Mouse (Mus musculus) stomach, postnatal 0 days (tissue): ENCODE measurements around the gene Ctnnd2. TPM values are rescaled to one million over a fixed set of nuclear protein-coding genes. Genes with fewer than 3 reads are reported as not detected.

Experiments
- ATAC-seq: fragments of 200-750 bp; cut with Nextera tagmentation; 2 replicates; pipeline ENCODE4 v1.8.0; 2017; ENCODE audit not compliant: low FRiP score, low TSS enrichment
- DNase-seq: peaks from one replicate; pipeline ENCODE4 v3.0.0-alpha.2; 2016; ENCODE audit warnings: low spot score
- H3K27ac ChIP-seq: fragments of 300-500 bp; sonication (generic); replicated peaks from 2 replicates; pipeline ENCODE4 v1.5.1; 2014; ENCODE audit warnings: mild to moderate bottlenecking, control low read depth
- H3K27me3 ChIP-seq: fragments of 300-500 bp; sonication (generic); 2 replicates; pipeline ENCODE4 v1.6.1; 2014; ENCODE audit warnings: low read length; ENCODE audit not compliant: control insufficient read depth, insufficient read depth
- H3K36me3 ChIP-seq: fragments of 300-500 bp; sonication (generic); 2 replicates; pipeline ENCODE4 v1.6.1; 2014; ENCODE audit warnings: low read length, mixed read lengths; ENCODE audit not compliant: control insufficient read depth, insufficient read depth
- H3K4me1 ChIP-seq: fragments of 300-500 bp; sonication (generic); replicated peaks from 2 replicates; pipeline ENCODE4 v1.6.1; 2014; ENCODE audit warnings: antibody characterized with exemption; ENCODE audit not compliant: control insufficient read depth, insufficient read depth
- H3K4me2 ChIP-seq: fragments of 300-500 bp; sonication (generic); replicated peaks from 2 replicates; pipeline ENCODE4 v1.6.1; 2014; ENCODE audit warnings: low read depth, mild to moderate bottlenecking, control low read depth, moderate library complexity
- H3K4me3 ChIP-seq: fragments of 300-500 bp; sonication (generic); 2 replicates; pipeline ENCODE4 v1.5.1; 2014; ENCODE audit warnings: low read depth, low read length, control low read depth
- H3K9ac ChIP-seq: fragments of 300-500 bp; sonication (generic); 2 replicates; pipeline ENCODE4 v1.6.1; 2014; ENCODE audit warnings: mild to moderate bottlenecking, low read length, control low read depth, mixed read lengths
- H3K9me3 ChIP-seq: fragments of 300-500 bp; sonication (generic); 2 replicates; pipeline ENCODE4 v1.6.1; 2016; ENCODE audit warnings: low read length; ENCODE audit not compliant: control insufficient read depth
- CTCF ChIP-seq: IDR thresholded peaks from 2 replicates; pipeline ENCODE4 v1.5.1; 2016; ENCODE audit warnings: antibody characterized with exemption, low read depth, mild to moderate bottlenecking, moderate library complexity
- EP300 ChIP-seq: optimal IDR thresholded peaks from 2 replicates; pipeline ENCODE3; 2016; ENCODE audit warnings: antibody characterized with exemption
- WGBS: fragments of 180-500 bp; shearing (Covaris S2); extraction: QIAGEN DNeasy Blood & Tissue Kit; methylation state at CpG from one replicate; pipeline ENCODE4 v1.1.7; 2014; 5-methylcytosine and 5-hydroxymethylcytosine counted together
- polyA plus RNA-seq: library from polyadenylated mRNA; unstranded; fragments of >200 nt; fragmentation: Nextera tagmentation; extraction: Ambion mirVana; gene quantifications from 2 replicates; pipeline ENCODE4 v1.2.1, GENCODE M21; 2015

Gene Ctnnd2
- polyA plus RNA-seq, 1 experiment from 2014 or later: 0.53 TPM

DNA sequence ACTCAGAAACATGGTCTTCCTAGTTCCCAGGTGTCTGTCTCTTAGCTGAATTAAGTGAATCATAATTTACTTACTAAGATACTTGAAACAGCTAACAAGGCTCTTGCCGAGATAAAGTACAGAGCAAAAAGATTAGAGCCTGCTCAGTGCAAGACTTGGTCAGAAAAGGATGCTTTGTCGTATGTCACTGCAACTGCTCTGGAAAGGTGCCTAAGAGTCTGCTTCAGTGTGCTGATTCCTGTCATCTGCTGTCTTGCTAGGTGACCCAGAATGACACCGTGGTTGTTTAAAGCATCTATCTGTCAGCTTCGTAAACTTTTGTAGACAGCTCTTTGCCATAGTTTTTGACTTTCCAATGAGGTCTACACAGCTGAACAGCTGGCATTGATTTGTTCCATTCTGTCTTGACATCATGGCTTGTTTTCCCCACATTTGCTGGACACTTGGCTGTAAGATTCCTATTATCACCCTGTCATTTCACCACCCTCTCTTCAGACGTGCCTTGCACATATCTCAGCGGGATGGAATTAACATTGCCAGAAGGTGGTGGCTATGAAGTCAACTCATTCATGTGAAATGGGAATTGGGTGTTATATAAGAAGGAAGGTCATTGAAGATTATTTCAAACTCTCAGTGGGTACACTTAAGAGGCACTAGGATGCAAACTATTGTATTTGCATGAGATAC, 299.0 kb downstream of the Ctnnd2 start:
- DNase-seq (no peak), ATAC-seq (no peak)
- Histone ChIP-seq H3K27me3 (no peaks in the 10 kb centered on the region), H3K9me3 (no peaks in the 10 kb centered on the region), H3K4me2 (no peak overlapping the region), H3K9ac (no peak overlapping the region), H3K27ac (no peak overlapping the region), H3K4me3 (no peak overlapping the region), H3K36me3 (no peaks in the 10 kb centered on the region), H3K4me1 (no peaks in the 10 kb centered on the region)
- TF ChIP-seq CTCF (no peak), EP300 (no peak)
- WGBS: 77% methylated on average over 6 of the region's 6 CpGs

DNA sequence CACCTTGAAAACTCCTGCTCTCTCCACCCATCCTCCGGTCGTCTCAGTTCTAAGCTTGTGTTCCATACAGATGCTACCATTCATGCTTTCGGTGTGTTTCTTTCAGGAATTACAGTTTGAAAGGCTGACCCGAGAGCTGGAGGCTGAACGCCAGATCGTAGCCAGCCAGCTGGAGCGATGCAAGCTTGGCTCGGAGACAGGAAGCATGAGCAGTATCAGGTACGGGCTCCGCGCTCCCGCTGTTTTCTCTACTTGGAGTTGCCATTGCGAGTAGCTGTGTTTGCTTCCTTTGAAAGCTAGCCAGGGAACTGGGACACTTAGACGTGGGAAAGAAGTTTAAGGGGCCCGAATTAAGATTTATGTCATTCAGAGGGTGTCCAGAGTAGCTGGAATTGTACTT, 308.3 kb downstream of the Ctnnd2 start:
- peak; percentile 17 for DNase-seq
- no peaks in the 10 kb centered on the region for H3K27me3 ChIP-seq
- H3K27ac ChIP-seq: no peak overlapping the region
- H3K4me2 ChIP-seq: no peak overlapping the region
- H3K4me3 ChIP-seq: no peak overlapping the region
- no peaks in the 10 kb centered on the region for H3K9me3 ChIP-seq
- no peak overlapping the region for H3K9ac ChIP-seq
- ATAC-seq: no peak
- H3K4me1 ChIP-seq: no peaks in the 10 kb centered on the region
- WGBS: 64% methylated on average over 15 of the region's 15 CpGs
- H3K36me3 ChIP-seq: no peaks in the 10 kb centered on the region
- TF ChIP-seq EP300: no peak
- TF ChIP-seq CTCF: no peak

DNA sequence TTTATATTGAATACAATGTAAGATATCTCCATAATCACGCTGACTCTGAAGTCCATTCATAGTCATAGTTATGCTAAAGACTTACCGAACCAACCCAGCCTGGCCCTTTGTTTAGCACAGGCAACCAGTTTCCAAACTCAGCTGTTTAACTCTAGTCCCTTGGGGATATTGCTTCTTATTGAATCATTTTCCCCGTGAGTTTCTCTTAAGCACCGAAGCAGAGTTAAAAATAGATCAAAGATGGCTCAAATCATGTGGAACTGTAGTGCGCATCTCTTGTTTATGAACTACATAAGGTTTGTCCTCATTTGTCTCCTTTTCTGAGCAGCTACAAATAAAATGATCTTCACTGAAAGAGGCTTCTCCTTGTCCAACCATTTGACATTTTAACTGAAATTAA, 334.1 kb downstream of the Ctnnd2 start:
- H3K4me3 ChIP-seq: no peak overlapping the region
- TF ChIP-seq CTCF (no peak), EP300 (no peak)
- H3K4me1 ChIP-seq: no peaks in the 10 kb centered on the region
- WGBS: 60% methylated on average over 5 of the region's 5 CpGs
- no peaks in the 10 kb centered on the region for H3K36me3 ChIP-seq
- no peak overlapping the region for H3K4me2 ChIP-seq
- H3K9ac ChIP-seq: no peak overlapping the region
- no peak for ATAC-seq
- H3K27ac ChIP-seq: no peak overlapping the region
- no peaks in the 10 kb centered on the region for H3K9me3 ChIP-seq
- DNase-seq: no peak
- H3K27me3 ChIP-seq: no peaks in the 10 kb centered on the region

DNA sequence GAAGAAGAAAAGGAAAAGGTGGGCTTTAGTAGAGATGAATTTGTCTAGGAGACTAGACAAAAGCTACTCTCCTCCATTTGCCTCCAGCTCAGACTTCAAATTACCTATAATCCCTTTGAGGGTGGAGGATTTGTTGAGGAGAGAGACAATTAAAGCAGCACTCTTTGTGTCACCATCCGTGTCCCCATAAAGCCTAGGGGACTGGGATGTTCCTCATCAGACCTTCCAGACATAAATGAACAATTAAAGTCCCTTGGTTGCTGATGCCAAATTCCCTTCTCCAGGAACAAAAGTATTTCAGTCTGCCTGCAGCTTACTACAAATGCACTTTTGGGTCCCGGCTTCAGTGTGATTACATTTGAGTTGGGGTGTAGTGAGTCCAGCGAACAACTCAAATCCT, 340.1 kb downstream of the Ctnnd2 start:
- 58% methylated on average over 3 of the region's 3 CpGs for WGBS
- Histone ChIP-seq H3K9me3 (no peaks in the 10 kb centered on the region), H3K4me2 (no peak overlapping the region), H3K4me1 (no peaks in the 10 kb centered on the region), H3K36me3 (no peaks in the 10 kb centered on the region), H3K4me3 (no peak overlapping the region), H3K9ac (no peak overlapping the region), H3K27ac (no peak overlapping the region), H3K27me3 (no peaks in the 10 kb centered on the region)
- DNase-seq: no peak
- TF ChIP-seq EP300 (no peak), CTCF (no peak)
- no peak for ATAC-seq

DNA sequence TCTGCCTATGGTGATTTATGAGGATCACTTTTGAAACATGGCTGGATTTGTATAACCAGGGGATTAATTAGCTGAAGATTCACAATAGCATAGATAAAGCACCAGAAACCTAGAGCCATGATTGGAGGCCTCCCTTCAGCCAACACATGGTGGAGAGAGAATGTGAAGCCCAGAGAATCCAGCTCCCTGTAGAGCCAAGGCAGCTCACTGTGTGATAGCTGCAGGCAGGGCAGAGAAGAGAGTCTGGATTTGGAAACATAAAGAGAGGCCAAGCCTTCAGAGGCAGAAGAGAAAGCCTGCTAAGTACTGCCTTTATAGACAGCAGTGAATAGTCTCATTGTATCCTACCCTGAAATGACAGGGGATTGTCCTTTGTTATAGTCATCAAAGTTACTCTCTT, 340.7 kb downstream of the Ctnnd2 start:
- no peak overlapping the region for H3K27ac ChIP-seq
- no peak overlapping the region for H3K4me2 ChIP-seq
- H3K4me1 ChIP-seq: no peaks in the 10 kb centered on the region
- TF ChIP-seq EP300 (no peak), CTCF (no peak)
- no peaks in the 10 kb centered on the region for H3K27me3 ChIP-seq
- DNase-seq (no peak), ATAC-seq (no peak)
- H3K36me3 ChIP-seq: no peaks in the 10 kb centered on the region
- no peaks in the 10 kb centered on the region for H3K9me3 ChIP-seq
- H3K9ac ChIP-seq: no peak overlapping the region
- no peak overlapping the region for H3K4me3 ChIP-seq

DNA sequence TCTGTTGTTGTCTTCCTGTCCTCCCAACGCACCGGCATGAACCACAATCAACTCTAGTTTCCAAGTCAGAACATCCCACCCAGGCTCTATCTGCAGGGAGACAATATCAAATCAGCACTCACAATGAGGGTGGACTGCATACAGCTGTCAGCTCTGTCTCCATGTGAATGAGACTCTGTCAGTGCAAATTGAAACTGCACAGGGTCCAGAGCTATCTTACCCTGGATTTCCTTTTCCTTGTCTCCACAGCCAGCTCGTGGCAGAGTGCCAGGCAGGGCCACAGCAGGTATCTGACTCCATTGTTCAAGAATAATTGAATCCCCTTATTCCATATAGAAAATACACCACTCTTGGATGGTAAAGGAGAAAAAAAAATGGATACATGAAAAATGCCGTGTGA, 343.0 kb downstream of the Ctnnd2 start:
- no peak overlapping the region for H3K9ac ChIP-seq
- H3K4me1 ChIP-seq: no peaks in the 10 kb centered on the region
- no peak for ATAC-seq
- no peak overlapping the region for H3K4me2 ChIP-seq
- no peak overlapping the region for H3K27ac ChIP-seq
- no peak for TF ChIP-seq CTCF
- no peak for TF ChIP-seq EP300
- no peaks in the 10 kb centered on the region for H3K36me3 ChIP-seq
- WGBS: 75% methylated on average over 4 of the region's 4 CpGs
- no peak for DNase-seq
- H3K27me3 ChIP-seq: no peaks in the 10 kb centered on the region
- no peaks in the 10 kb centered on the region for H3K9me3 ChIP-seq
- H3K4me3 ChIP-seq: no peak overlapping the region
